In the genomic region with DNA sequence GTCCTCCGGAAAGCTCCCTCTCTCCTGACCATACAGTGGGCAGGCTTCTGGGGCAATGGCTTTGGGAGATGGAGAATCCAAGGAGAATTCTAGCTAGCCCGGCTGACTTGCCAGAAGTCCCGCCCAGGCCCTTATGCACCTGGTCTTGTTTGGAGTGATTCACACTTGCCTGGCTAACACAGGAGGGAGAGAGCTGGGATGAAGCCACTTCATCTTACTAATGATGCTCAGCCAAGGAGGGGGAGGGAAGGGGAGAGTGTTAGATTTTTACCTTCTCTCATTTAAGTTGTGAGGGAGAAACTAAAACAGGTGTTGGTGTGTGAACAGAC, we compare ENCODE assay signal across 23 mouse cellular contexts. TPM values are rescaled to one million over a fixed set of nuclear protein-coding genes. Genes with fewer than 3 reads are reported as not detected.
DNase-seq lines count a peak whose midpoint lies in the region; ATAC-seq and TF ChIP-seq lines count a peak whose summit lies in the region.
"Had no signal": no experiment of that assay in that cellular context is flagged by ENCODE, and none has a peak within 500 bp of the region (broad histone marks: within the 10 kb centered on the region; RNA-seq: fewer than 3 reads in every experiment).

No protein-coding gene starts in this region.

- H3K4me1 ChIP-seq in kidney, embryonic 16.5 days (ENCODE audit: insufficient read depth, low read length): peaks cover 6% of the 10 kb centered on the region
- peaks cover 8% of the 10 kb centered on the region; the same call in 1 of the 2 replicates for H3K4me1 ChIP-seq in kidney, adult 2 months (ENCODE audit: control insufficient read depth, insufficient read depth, low read length)

- no peak for TF ChIP-seq CTCF in kidney, adult 2 months (conservative IDR thresholded peaks at IDR 0.05; ENCODE audit: insufficient read depth, insufficient read length, low read depth, low read length)

- no peaks in the 10 kb centered on the region for H3K27me3 ChIP-seq in kidney, embryonic 16.5 days (ENCODE audit: insufficient read depth, low read length)
- H3K27me3 ChIP-seq in kidney, adult 2 months (replicated peaks; ENCODE audit: control insufficient read depth, insufficient read depth, low read length): no peaks in the 10 kb centered on the region
- H3K27me3 ChIP-seq in myocyte (ENCODE audit: control insufficient read depth, insufficient read depth, insufficient read length): no peaks in the 10 kb centered on the region
- H3K27me3 ChIP-seq: forebrain, embryonic 12.5 days; liver, embryonic 13.5 days; Patski had no signal

- no peak overlapping the region for H3K4me3 ChIP-seq in kidney, embryonic 16.5 days (ENCODE audit: low read length)
- no peak overlapping the region for H3K4me3 ChIP-seq in kidney, adult 2 months (ENCODE audit: insufficient read depth, low read depth, low read length)
- no peak overlapping the region for H3K4me3 ChIP-seq in myocyte
- H3K4me3 ChIP-seq: left cerebral cortex, adult 2 months; liver, embryonic 13.5 days had no signal

- H3K79me2 ChIP-seq in myocyte (ENCODE audit: control insufficient read depth, insufficient read depth): peaks cover 30% of the 10 kb centered on the region

- H3K36me3 ChIP-seq in kidney, embryonic 16.5 days (ENCODE audit: insufficient read depth, low read length): peaks cover 37% of the 10 kb centered on the region
- H3K36me3 ChIP-seq in kidney, adult 2 months (ENCODE audit: control insufficient read depth, insufficient read depth, low read length): peaks cover 5% of the 10 kb centered on the region
- H3K36me3 ChIP-seq in myocyte (ENCODE audit: control insufficient read depth, insufficient read depth): peaks cover 27% of the 10 kb centered on the region

- WGBS in kidney, embryonic 16.5 days: 79% methylated on average over 3 of the region's 3 CpGs
- WGBS in kidney, adult 2 months: 82% methylated on average over 3 of the region's 3 CpGs

- no peak overlapping the region for H3K4me2 ChIP-seq in kidney, embryonic 16.5 days (replicated peaks; ENCODE audit: low read depth, low read length)
- peak overlapping the region; percentile 98 for H3K4me2 ChIP-seq in myocyte (ENCODE audit: low read depth)
- H3K4me2 ChIP-seq: midbrain, embryonic 11.5 days had no signal

- 0 out of 2 replicates have a peak overlapping the region, but pooled peaks have one; percentile 23 for H3K27ac ChIP-seq in kidney, embryonic 16.5 days (ENCODE audit: low read length)
- H3K27ac ChIP-seq in kidney, adult 2 months (ENCODE audit: insufficient read depth, low read depth, low read length): no peak overlapping the region
- H3K27ac ChIP-seq: forebrain, embryonic 12.5 days; left cerebral cortex, adult 2 months had no signal

- TF ChIP-seq POLR2A in kidney, adult 2 months (IDR thresholded peaks at IDR 0.05; ENCODE audit: low read depth, low read length): no peak
- TF ChIP-seq POLR2A in myocyte (IDR thresholded peaks at IDR 0.05; ENCODE audit: insufficient read length, low read depth): no peak

- DNase-seq in cerebellum, adult 9-11 months: peak; percentile 56
- no peak for DNase-seq in cerebellum, postnatal 36 days
- DNase-seq in kidney, adult 2 months: no peak
- DNase-seq in MN1 (ENCODE audit: low spot score): peak; percentile 37
- no peak for DNase-seq in frontal cortex, postnatal 36 days (ENCODE audit: low spot score in 2 of 2)
- no peak for DNase-seq in urinary bladder, postnatal 4 days (ENCODE audit: low spot score in 2 of 2)
- DNase-seq: adrenal gland, adult 8-10 months; cerebellum, postnatal 25 days; heart, postnatal 4 days; kidney, postnatal 36 days; liver, embryonic 13.5 days; lung, embryonic 14.5 days; right cerebral cortex, adult 18-20 months; thymus, postnatal 36 days had no signal

- H3K9ac ChIP-seq in kidney, embryonic 16.5 days (replicated peaks; ENCODE audit: low read length): no peak overlapping the region
- H3K9ac ChIP-seq: liver, embryonic 13.5 days; lung, embryonic 14.5 days had no signal

- H3K9me3 ChIP-seq in kidney, embryonic 16.5 days (ENCODE audit: low read length): no peaks in the 10 kb centered on the region
- H3K9me3 ChIP-seq: forebrain, embryonic 12.5 days; heart, embryonic 10.5 days; liver, embryonic 13.5 days had no signal

- H3ac ChIP-seq in myocyte (ENCODE audit: control insufficient read depth, insufficient read length): no peak overlapping the region

- no peak for ATAC-seq in kidney, embryonic 16.5 days (ENCODE audit: low FRiP score, low TSS enrichment)
- ATAC-seq: hindbrain, embryonic 16.5 days; intestine, postnatal 0 days; Patski had no signal

TF ChIP-seq in myocyte, 11 proteins besides CTCF, POLR2A, EP300 and RAD21:
- TF ChIP-seq POLR2AphosphoS2 (IDR thresholded peaks at IDR 0.05; ENCODE audit: insufficient read length, low read depth): no peak
- TF ChIP-seq TCF12 (IDR thresholded peaks at IDR 0.05; ENCODE audit: insufficient read depth, poor library complexity, severe bottlenecking): no peak
- TF ChIP-seq USF1 (IDR thresholded peaks at IDR 0.05; ENCODE audit: low read depth): no peak
- TF ChIP-seq E2F4 (IDR thresholded peaks at IDR 0.05; ENCODE audit: insufficient read depth): no peak
- TF ChIP-seq REST (IDR thresholded peaks at IDR 0.05; ENCODE audit: insufficient read depth, insufficient read length): no peak
- no peak for TF ChIP-seq MYOD1 (IDR thresholded peaks at IDR 0.05; ENCODE audit: control insufficient read depth in 1 of 3, insufficient read length in 2 of 3, low read depth in 2 of 3)
- TF ChIP-seq SRF (IDR thresholded peaks at IDR 0.05; ENCODE audit: control insufficient read depth, insufficient read length, low read depth): no peak

RNA-seq across cellular contexts. Expression of a gene that starts 2.0 kb away (rescaled TPM):
- 16.2 and 16.6 TPM in 2 replicates for polyA plus RNA-seq in kidney, embryonic 16.5 days (2015; fragmentation: Nextera tagmentation; extraction: Ambion mirVana)
- 10.0 and 11.3 TPM in 2 replicates for polyA plus RNA-seq in kidney, adult 2 months (2012; rRNA removed)
- 13.8 TPM for polyA plus RNA-seq in myocyte (2012; fragmentation: generic; extraction: Trizol)

RNA-seq across cellular contexts. Expression of a gene that starts 3.6 kb away (rescaled TPM):
- polyA plus RNA-seq in kidney, embryonic 16.5 days (2015; fragmentation: Nextera tagmentation; extraction: Ambion mirVana): 3,659 and 3,733 TPM in 2 replicates
- polyA plus RNA-seq in kidney, adult 2 months (2012; rRNA removed): 1,799 and 2,275 TPM in 2 replicates
- 12,553 TPM for polyA plus RNA-seq in myocyte (2012; fragmentation: generic; extraction: Trizol)

RNA-seq across cellular contexts. Expression of a gene that starts 19.9 kb away (rescaled TPM):
- polyA plus RNA-seq in kidney, embryonic 16.5 days (2015; fragmentation: Nextera tagmentation; extraction: Ambion mirVana): 23.2 and 24.2 TPM in 2 replicates
- 24.5 and 25.5 TPM in 2 replicates for polyA plus RNA-seq in kidney, adult 2 months (2012; rRNA removed)
- polyA plus RNA-seq in myocyte (2012; fragmentation: generic; extraction: Trizol): 166 TPM

RNA-seq across cellular contexts. Expression of a gene that starts 20.3 kb away (rescaled TPM):
- 200 and 203 TPM in 2 replicates for polyA plus RNA-seq in kidney, embryonic 16.5 days (2015; fragmentation: Nextera tagmentation; extraction: Ambion mirVana)
- 18.5 and 25.1 TPM in 2 replicates for polyA plus RNA-seq in kidney, adult 2 months (2012; rRNA removed)
- polyA plus RNA-seq in myocyte (2012; fragmentation: generic; extraction: Trizol): 127 TPM

RNA-seq across cellular contexts. Expression of a gene that starts 43.9 kb away (rescaled TPM):
- polyA plus RNA-seq in kidney, embryonic 16.5 days (2015; fragmentation: Nextera tagmentation; extraction: Ambion mirVana): 11.5 and 12.8 TPM in 2 replicates
- polyA plus RNA-seq in kidney, adult 2 months (2012; rRNA removed): 26.9 and 30.2 TPM in 2 replicates
- 23.3 TPM for polyA plus RNA-seq in myocyte (2012; fragmentation: generic; extraction: Trizol)

Comparison
In these comparisons a context has a peak if more than half of its experiments do, and no peak if none do; other contexts are left out.
1. DNase-seq: peak in cerebellum, adult 9-11 months (single experiment) and MN1 (single experiment); none in cerebellum, postnatal 36 days (0 of 2), kidney, adult 2 months (single experiment), frontal cortex, postnatal 36 days (0 of 2) and urinary bladder, postnatal 4 days (0 of 2).